Mouse (Mus musculus): ENCODE measurements around the gene Nckap5.
"Not testable (repeated sequence)": the region's sequence is repeated elsewhere in the genome, so short reads cannot be mapped to it uniquely, and the experiment has no call there.

The Nckap5 gene

DNA sequence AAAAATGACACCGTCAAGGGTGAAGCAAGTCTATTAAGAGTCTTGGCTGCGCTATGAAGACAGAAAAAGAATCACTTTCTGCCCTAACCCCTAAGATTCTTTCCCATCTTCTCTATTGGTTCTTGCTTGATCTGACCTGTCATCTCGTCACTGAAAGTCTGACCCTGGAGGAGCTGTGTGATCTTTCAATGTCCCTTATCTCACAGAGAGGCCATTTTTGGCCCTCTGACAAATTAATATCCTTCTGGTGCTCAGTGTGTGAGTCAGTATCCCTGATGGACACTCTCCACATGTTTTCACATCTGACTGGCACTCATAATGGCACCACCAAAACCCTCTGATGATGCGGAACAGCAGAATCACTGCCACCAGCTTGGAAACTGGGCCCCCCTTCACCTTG lies 736.3 kb downstream of the Nckap5 start:
- no peak for DNase-seq (ENCODE audit: extremely low spot score, low read depth, low spot score)

DNA sequence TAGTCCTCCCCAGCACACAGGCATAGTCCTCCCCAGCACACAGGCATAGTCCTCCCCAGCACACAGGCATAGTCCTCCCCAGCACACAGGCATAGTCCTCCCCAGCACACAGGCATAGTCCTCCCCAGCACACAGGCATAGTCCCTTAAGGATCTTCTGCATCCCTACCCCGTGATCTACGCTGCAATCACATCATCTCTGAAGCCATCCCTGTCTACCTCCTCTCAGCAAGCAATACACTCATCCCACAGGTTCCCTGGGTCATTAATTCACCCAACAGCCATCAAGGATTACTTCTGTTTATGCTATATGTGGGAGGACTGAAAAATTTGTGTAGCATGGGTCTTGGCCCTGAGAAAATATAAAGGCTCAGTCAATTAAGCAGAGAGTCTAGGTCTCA lies 738.6 kb downstream of the Nckap5 start:
- DNase-seq (ENCODE audit: extremely low spot score, low read depth, low spot score) = not testable (repeated sequence)

DNA sequence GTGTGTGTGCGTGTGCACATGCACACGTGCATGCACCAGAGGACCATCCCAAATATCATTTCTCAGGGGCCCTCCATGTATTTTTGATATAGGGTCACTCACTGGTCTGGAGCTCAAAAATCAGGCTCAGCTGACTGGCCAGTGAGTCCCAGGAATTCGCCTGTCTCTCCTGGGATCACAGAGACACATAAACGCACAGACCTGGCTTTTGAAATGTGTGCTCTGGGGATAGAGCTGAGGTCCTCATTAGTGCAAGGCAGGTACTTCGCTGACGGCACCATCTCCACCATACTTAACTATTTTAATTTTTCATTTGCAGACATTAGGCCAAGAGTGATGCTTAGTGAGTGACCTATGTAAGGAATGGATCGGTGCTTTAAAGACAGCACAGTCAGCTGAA lies 743.4 kb downstream of the Nckap5 start:
- DNase-seq (ENCODE audit: extremely low spot score, low read depth, low spot score) = no peak

DNA sequence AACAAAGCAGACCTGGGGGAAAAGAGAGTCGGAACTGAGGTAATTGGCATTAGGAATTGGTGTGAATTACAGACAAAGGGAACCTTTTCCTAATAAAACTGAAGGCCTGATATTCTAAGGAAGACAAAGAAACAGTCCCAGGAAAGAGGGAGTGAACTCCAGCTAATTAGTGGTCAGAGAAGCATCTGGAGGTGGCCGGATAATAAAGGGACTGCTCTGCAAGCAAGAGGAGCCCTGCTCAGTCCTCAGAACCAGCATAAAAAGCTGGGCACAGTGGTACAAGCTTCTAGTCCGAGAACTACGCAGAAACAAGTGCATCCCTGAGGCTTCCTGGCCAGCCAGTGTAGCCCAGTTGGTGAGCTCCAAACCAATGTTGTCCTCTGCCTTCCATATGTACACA lies 754.3 kb downstream of the Nckap5 start:
- DNase-seq (ENCODE audit: extremely low spot score, low read depth, low spot score) = no peak

DNA sequence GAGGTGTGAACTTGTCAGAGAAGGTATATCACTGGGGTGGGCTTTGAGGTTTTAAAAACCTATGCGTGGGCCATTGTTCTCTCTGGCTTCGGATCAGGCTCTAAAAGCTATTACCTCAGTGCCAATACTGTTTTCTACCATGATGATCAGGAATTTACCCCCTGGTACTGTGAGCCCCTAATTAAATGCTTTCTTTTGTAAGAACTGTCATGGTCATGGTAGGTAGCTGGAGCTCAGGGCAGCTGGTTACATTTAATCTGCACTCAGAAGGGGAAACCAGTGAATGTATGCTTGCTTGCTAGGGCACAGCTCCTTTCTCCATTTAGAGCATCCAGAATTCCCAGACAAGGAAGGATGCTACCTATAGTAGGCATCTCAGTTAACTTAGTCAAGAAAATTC lies 759.7 kb downstream of the Nckap5 start:
- no peak for DNase-seq (ENCODE audit: extremely low spot score, low read depth, low spot score)

DNA sequence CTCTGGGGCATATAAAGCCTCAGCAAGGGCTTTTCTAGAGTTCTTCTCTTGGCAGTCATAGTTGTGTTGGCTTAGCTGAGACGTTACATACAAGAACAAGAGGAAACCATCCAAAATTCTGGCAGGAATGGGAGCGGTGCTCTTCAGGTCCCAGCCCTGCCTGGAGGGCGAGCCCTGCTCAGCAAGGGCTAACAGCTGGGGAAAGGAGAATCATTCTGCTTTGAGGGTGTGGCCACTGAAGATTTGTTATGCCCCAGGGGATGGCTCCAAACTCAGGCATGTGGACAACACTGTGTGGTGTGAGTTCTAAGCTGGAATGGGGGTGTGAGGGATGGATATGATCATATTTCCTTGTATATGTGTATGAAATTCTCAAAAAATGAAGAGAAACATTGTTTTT lies 779.1 kb downstream of the Nckap5 start:
- no peak for DNase-seq (ENCODE audit: extremely low spot score, low read depth, low spot score)

DNA sequence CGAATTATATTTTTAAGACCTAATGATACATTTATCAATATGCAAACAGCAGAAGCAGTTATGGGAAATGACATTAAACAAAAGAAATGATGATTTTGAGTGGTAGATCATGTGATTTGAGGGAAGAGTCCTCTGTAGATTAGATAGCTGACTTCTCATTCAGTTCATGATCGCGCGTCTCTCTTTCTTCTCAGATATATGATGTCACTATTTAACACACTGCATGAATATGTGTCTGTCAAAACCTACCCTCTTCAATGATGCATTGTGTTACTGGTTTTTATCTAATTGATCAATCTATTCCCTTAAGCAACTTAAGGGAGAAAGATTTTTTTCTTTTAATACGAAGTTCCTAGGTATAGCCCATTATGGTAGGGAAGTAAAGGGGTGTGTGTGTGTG lies 787.7 kb downstream of the Nckap5 start:
- no peak for DNase-seq (ENCODE audit: extremely low spot score, low read depth, low spot score)

DNA sequence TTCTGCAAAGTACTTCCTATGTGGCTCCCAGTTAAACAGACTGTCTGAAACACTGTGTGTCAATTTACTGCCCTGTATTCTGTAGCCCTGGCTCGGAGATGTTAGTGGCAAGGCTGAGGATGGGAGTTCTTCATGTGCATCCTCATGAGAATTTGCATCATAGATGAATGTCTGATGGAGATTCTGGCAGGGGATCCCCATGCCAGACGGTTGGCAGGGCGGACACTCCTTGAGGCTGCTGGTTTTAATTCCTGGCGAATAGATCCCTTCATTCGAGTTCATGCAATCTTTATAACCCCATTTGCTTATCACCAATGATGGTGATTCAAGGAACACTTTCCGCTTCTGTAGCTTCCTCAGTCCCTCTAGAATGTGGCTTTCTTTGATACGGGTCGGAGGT lies 803.1 kb downstream of the Nckap5 start:
- no peak for DNase-seq (ENCODE audit: extremely low spot score, low read depth, low spot score)

DNA sequence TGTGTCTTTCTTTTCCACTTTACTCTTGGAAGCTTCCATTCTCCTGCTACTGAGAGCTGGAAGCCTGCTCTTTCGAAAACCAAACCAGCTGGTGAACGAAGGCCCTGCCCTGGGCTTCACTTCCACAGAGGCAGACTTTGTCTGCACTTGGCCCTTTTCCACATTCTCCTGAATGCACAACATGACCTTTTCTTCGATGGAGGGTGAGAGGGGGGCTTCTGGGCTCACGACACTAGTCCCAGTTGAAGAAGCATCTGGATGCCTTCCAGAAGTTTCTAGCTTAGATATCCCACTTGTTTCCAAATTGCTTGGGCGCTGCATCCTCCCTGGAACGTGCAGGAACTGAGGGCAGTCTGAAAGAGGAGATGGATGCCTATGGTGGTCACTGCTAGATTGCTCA lies 806.1 kb downstream of the Nckap5 start:
- no peak for DNase-seq (ENCODE audit: extremely low spot score, low read depth, low spot score)

DNA sequence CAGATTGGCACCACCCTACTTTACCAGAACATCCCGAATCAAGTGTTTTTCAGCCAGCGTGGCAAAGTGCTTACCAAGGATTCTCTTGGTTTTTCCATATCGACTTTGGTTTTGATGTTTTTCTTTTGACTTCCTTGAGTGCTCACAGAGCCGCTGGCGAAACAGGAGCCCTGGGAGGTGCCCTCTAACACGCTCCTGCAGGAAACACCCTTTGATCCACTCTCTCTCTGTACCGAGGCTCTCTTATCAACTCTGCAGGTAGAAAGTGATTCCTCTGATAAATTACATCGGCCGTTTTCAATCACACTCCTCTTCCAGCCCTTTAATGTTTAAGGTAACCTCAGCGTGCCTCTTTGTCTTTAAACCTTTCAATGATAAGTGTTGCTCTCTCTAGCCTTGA lies 807.6 kb downstream of the Nckap5 start:
- DNase-seq (ENCODE audit: extremely low spot score, low read depth, low spot score) = no peak

DNA sequence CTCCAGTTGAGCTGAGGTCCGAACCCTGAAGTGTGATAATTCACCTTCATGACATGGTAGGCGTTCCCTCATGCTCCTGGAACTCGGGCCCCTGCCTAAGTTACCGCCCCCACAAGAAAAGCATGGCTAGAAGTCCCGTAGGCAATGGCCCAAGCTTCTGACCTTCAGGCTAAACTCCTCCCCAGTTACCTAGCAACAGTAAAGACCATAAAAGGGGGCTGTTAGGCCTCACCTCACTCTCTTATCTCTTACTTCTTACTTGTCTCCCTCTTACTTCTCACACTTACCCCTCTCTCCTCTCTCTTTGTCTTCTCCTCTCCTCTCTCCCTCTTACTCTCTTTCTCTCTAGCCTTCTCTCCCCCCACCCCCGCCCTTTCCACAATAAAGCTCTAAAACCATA lies 811.9 kb downstream of the Nckap5 start:
- DNase-seq (ENCODE audit: extremely low spot score, low read depth, low spot score) = not testable (repeated sequence)

DNA sequence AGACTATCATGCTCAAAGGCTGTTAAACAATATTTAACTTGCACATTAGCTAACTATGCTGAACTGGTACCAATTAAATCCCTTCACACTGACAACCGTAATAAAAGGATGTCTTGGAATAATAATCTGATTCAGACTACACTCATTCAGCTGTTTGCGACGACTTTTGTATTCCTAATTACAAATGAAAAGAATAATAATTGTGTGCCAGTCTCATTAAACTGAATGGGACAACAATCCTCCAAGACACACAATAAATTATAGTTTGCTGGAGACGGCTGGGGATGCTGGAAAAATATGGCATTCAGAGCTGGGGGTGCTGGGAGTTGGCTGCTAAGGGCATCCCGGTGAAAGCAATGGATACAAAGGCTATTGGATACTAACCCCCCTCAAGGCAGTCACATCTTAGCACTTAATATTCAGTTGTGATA lies 818.9 kb downstream of the Nckap5 start:
- DNase-seq (ENCODE audit: extremely low spot score, low read depth, low spot score) = no peak

DNA sequence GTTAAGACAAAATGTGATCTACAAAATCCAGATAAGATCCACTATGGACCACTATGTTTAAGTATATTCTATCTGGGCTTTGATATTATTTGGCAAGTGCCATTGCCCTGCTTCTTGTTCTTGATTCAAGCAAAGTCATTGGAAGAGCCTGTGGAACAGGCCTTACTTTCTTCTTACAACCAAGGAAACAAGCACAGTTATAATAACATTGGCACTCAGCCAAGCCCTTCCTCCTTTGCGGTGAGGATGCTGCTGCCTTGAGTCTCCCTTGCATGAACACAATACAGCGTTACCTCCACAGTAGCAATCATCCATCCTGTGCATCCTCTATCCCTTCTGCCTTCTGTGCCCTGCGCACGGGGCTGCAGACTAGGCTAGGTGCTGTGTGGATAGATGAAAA lies 823.0 kb downstream of the Nckap5 start:
- no peak for DNase-seq (ENCODE audit: extremely low spot score, low read depth, low spot score)

DNA sequence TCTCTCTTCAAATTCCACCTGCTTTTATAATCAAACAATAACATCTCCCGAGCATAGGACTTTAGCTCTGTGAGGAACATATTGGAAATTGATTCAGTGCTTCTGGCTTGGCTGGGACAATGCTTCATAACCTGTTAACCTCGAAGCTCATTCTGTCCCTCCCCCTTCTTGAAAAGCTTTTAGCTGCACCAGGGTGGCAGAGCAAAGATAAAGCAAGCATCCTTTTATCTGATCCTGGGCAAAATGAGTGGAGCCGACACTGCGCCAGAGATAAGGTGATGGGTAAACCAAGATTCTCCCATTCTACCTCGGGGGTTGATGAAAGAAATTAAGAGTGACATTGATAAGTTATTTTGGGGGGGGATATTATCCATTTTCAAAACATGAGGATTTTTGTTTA lies 824.9 kb downstream of the Nckap5 start:
- no peak for DNase-seq (ENCODE audit: extremely low spot score, low read depth, low spot score)

DNA sequence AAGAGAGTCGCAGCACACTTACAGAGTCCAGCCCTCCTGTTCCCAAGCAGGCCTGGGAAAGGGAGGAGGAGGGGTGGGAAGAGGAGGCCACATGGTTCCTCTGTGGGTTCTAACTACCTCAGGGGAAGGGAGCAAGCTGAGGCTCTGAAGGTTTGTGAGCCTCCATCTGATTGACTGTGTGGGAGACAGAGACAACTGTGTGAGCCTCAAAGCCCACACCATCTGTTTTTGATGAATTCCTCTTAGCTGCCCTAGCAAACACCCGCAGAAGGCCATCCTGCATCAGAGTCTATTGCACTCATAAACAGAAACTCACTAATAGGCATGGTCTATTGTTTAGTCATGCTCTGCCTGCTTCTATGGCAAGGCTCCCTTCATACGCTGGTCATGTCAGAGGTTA lies 834.1 kb downstream of the Nckap5 start:
- DNase-seq (ENCODE audit: extremely low spot score, low read depth, low spot score) = no peak

DNA sequence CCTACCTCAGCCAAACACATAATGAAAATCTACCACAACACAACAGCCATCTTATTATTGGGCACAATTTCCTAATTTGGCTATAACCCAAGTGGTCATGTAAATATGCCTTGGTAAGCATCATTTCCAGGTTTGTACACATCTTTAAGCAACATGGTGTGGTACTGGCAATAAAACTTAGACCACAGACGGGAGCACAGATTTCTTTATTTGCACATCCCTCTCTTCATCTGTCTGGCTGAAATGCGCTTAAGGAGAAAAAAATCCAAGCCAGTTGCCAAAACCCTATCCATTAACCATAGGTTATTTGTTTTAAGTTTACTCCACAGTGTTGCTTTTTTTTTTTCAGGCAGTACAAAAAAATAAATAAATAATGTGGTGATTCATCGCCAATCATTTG lies 842.8 kb downstream of the Nckap5 start:
- DNase-seq (ENCODE audit: extremely low spot score, low read depth, low spot score) = no peak

DNA sequence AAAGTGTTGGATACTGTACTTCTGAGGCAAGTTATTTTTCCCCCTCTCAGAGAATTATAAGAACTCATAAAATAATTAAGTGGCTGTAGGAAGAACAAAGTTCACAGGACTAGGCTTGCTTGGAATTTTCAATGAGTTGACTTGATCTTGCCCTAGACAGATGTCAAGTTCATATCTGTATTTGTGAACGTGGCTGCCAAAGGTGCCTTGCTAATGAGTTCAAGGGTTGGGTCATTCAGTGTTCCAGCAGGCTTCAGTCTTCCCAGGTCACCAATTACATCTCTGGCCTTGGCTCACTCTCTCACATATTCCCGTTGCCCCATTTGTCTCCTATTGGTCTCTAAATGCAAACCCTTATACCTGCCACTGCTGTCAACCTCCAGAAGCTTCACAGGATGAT lies 846.0 kb downstream of the Nckap5 start:
- no peak for DNase-seq (ENCODE audit: extremely low spot score, low read depth, low spot score)

DNA sequence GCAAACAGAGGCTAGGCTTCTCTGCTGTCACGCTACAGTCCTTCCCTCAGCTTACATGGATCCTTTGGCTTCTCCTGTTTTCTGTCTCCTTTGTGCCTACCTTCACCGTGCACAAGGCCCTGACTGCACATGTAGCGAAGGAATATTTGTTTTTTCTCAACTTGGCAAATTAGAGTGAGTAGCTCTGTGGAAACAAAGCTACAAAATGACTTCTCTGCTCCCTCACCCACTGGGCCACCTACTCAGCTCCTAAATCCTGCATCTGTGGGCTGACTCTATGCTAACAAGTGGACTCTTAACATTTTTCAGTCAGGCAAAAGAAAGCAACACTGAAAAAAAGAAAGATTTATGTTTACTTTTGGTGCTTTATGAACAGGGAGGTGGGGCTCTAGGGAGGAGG lies 856.0 kb downstream of the Nckap5 start:
- no peak for DNase-seq (ENCODE audit: extremely low spot score, low read depth, low spot score)

DNA sequence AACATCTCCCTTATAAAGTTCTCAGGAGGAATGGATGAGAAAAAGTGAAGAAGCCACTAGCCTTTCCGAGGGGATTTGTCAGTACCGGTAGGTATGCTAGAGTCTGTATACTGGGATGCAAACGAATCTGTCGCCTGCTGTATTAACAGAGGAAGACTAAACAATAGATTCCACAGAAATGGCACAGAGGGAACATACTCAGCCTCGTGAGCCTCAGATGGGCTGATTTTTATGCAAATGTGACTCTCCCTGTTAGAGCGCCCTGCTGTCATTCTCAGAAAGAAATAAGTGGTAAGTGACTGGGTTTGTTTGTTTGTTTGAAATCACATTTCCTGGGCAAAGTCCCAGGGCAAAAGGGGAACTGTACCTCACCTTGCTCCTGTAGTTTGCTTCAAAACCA lies 858.7 kb downstream of the Nckap5 start:
- DNase-seq (ENCODE audit: extremely low spot score, low read depth, low spot score) = no peak

DNA sequence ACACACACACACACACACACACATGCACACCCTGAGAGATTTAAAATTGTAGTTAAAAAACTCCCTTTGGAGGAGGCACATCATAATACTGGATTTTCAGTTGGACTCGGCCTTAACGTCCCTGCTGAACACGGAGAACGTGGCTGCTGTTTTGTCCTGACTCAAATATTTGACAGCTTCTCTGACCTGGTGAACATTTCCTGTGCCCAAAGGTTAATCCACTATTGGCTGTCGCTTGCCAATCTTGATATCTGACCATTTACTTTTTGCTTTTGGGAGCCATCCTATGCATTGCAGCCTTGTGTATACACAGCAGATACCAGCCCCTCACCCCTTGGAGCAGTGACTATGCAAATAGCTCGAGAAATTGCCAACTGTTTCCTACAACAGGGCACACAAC lies 862.9 kb downstream of the Nckap5 start:
- DNase-seq (ENCODE audit: extremely low spot score, low read depth, low spot score) = no peak

DNA sequence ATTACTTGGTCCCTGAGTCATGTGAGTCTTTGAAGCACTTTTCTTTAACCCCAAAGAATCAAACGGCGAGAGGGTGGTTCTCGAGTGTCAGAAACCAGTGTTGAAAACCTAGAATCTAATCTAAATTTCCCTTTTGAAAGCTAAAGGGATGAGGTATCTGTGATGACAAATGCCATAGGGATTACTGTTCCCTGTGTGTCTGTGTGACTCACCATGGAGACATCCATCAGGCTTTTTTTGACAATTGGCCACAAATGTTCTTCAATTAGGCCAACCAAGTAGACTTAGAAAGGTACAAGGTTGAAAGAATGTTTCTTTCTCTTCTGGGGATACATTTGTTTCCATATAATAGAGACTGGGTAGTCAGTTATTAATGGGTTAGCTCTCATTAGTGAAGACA lies 879.6 kb downstream of the Nckap5 start:
- DNase-seq (ENCODE audit: extremely low spot score, low read depth, low spot score) = no peak

DNA sequence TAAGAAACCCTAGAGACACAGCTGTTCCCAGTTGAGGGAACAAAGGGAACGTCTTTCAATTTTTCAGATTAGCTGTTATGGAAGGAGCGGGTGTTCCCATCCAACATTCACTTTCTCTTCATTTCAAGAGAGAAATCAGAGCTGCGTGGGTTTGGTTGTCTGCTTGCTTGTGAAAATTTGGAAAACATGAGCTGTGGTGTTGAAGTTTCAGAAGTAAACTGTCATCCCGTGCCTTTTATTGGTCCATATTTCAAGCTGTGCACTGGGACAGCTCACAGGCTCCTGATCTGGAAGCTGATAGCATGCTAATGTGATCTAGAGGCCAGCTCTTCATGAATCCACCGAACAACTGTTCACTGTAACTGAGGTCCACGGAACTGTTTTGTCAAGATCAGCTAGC lies 881.5 kb downstream of the Nckap5 start:
- DNase-seq (ENCODE audit: extremely low spot score, low read depth, low spot score) = no peak

DNA sequence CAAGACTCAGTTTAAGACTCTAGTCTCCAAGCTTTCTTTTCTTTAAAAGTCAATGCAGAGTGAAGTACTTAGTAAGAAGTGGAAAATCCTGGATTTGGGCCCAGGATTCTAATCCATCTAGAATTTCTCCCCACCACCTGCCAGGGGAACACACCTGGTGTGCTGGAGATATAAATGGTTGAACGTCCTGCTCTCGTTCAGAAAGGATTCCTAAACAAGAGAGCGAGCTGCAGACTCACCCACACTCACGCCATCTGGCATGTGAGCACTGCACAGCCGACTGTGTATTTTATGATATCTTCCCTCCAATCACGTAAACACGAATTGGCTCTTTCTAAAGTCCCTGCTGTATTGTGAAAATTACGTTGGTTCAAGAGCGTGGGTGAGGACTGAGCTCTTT lies 885.5 kb downstream of the Nckap5 start:
- no peak for DNase-seq (ENCODE audit: extremely low spot score, low read depth, low spot score)

DNA sequence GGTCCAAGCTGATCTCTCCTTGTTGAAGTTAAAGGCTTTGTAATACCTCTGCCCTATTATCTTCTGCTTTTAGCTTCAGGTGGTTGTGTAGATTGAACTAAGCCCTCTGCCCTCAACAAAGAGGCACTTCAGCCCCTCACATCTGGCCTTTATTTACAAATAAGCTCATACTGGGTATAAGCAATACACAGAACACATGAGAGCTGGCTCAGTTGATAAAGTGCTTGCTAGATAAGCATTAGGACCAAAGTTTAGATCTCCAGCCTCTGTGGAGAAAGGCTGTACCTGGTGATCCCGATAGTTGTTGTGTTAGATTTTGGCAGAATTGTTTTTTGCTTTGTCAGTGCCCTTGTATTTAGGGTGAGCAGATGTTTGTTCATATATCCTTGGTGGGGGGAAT lies 887.3 kb downstream of the Nckap5 start:
- DNase-seq (ENCODE audit: extremely low spot score, low read depth, low spot score) = no peak

All from hindlimb bud, embryonic 11.5 days (tissue).